Mouse (Mus musculus) MEL (cell line): ENCODE data around the gene Serpina3b.

ENCODE experiments used
- CHD1 ChIP-seq: IDR thresholded peaks from 2 replicates; pipeline ENCODE4 v1.6.1; 2012; ENCODE audit warnings: low read depth, mild to moderate bottlenecking, inconsistent platforms, low read length, improper control_type of control experiment
- CHD2 ChIP-seq: IDR thresholded peaks from 2 replicates; pipeline ENCODE4 v1.6.1; 2011; ENCODE audit warnings: low read length, improper control_type of control experiment
- CTCF ChIP-seq, 3 experiments: IDR thresholded peaks in 2 of 3; conservative IDR thresholded peaks in 1 of 3; 2 replicates each; pipeline ENCODE4 v1.5.1; 2011 to 2012; ENCODE audit warnings: low read length in 3 of 3, low read depth in 2 of 3, mild to moderate bottlenecking in 2 of 3, improper control_type of control experiment in 1 of 3, inconsistent platforms in 1 of 3, mixed read lengths in 1 of 3, moderate library complexity in 1 of 3; ENCODE audit not compliant: control insufficient read depth in 1 of 3, insufficient read depth in 1 of 3, poor library complexity in 1 of 3, severe bottlenecking in 1 of 3
- EP300 ChIP-seq, 2 experiments: IDR thresholded peaks; 2 replicates each; pipeline ENCODE4 v1.6.1; 2011; ENCODE audit warnings: improper control_type of control experiment in 2 of 2, low read length in 2 of 2, low read depth in 1 of 2, mild to moderate bottlenecking in 1 of 2
- GABPA ChIP-seq: IDR thresholded peaks from 2 replicates; pipeline ENCODE4 v1.6.1; 2012; ENCODE audit warnings: low read depth, mild to moderate bottlenecking, inconsistent platforms, low read length, improper control_type of control experiment, moderate library complexity
- GATA1 ChIP-seq: IDR thresholded peaks from 2 replicates; pipeline ENCODE4 v1.6.1; 2011; ENCODE audit warnings: low read depth, low read length, improper control_type of control experiment
- MAFK ChIP-seq: IDR thresholded peaks from 2 replicates; pipeline ENCODE4 v1.6.1; 2011; ENCODE audit warnings: low read depth, mild to moderate bottlenecking, low read length, improper control_type of control experiment, borderline replicate concordance
- MEF2A ChIP-seq: IDR thresholded peaks from 2 replicates; pipeline ENCODE4 v1.6.1; 2014; ENCODE audit warnings: low read depth, mild to moderate bottlenecking, inconsistent platforms, low read length, improper control_type of control experiment; ENCODE audit not compliant: poor library complexity, insufficient replicate concordance, severe bottlenecking; ENCODE audit errors: extremely low read depth
- POLR2A ChIP-seq, 2 experiments: IDR thresholded peaks; 2 replicates each; pipeline ENCODE4 v1.6.1; 2011 to 2012; ENCODE audit warnings: low read length in 2 of 2, mild to moderate bottlenecking in 2 of 2, control low read depth in 1 of 2, improper control_type of control experiment in 1 of 2, low read depth in 1 of 2, moderate library complexity in 1 of 2; ENCODE audit not compliant: control insufficient read depth in 1 of 2, insufficient read depth in 1 of 2, poor library complexity in 1 of 2
- POLR2AphosphoS2 ChIP-seq: IDR thresholded peaks from 2 replicates; pipeline ENCODE4 v1.6.1; 2011; ENCODE audit warnings: low read length, improper control_type of control experiment
- ZMIZ1 ChIP-seq: IDR thresholded peaks from 2 replicates; pipeline ENCODE4 v1.6.1; 2012; ENCODE audit warnings: low read depth, mild to moderate bottlenecking, inconsistent platforms, low read length, improper control_type of control experiment, moderate library complexity

DNA sequence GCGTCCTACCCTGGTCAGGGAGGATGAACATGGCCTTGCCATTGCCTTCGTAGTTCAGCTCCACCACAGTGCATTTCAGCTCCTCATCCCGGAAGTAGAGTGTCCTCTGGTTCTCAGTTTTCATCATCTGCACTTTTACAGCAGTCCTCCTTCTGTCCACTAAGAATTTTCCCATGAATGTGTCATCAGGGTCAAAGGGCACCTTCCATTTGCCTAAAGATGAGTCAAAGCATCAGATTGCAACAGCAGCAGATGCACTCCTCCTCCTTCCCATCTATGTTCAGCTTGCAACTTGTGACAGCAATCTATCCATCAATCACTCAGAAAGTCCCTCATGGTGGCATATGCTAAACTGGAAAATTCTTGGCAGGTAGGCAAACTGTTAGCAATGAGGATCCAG, 47.8 kb downstream of the Serpina3b start:
- TF ChIP-seq CHD1 (no peak), MAFK (no peak), CTCF (IDR thresholded peaks at IDR 0.05 in 2 of 3, conservative IDR thresholded peaks at IDR 0.05 in 1 of 3; ENCODE audit: control insufficient read depth in 1 of 3, insufficient read depth in 1 of 3, low read depth in 2 of 3, low read length in 3 of 3, poor library complexity in 1 of 3, severe bottlenecking in 1 of 3) (no peak), ZMIZ1 (no peak), GABPA (no peak), POLR2AphosphoS2 (no peak), POLR2A (IDR thresholded peaks at IDR 0.05; ENCODE audit: control insufficient read depth in 1 of 2, insufficient read depth in 1 of 2, low read depth in 1 of 2, low read length in 2 of 2, poor library complexity in 1 of 2) (no peak), GATA1 (no peak), CHD2 (no peak), EP300 (IDR thresholded peaks at IDR 0.05; ENCODE audit: low read depth in 1 of 2, low read length in 2 of 2) (no peak), MEF2A (no peak)
